In the genomic region with DNA sequence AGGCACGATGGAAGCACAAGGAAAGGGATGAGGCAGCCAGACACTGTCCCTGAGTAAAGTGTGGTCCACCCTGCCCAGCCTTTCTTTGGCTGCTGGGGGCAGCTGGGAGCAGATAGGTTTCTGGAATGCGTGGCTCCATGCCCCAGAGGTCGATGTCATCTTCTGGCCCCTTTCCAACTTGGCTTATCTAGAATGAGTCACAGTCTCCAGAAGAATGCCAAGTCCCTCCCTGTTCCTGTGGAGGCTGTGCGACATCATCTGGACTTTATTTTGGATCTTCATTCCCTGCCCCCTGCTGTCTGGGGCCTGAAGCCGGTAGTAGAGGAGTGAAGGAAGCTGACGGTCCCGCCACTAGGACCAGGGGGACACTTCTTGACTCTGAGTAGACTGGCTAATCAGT, we compare ENCODE assay signal across 9 mouse cellular contexts. TPM values are rescaled to one million over a fixed set of nuclear protein-coding genes. Genes with fewer than 3 reads are reported as not detected.
A peak's percentile ranks its signal among the peaks of the same experiment; 100 is the strongest.
DNase-seq lines count a peak whose midpoint lies in the region; ATAC-seq lines count a peak whose summit lies in the region.
"Had no signal": no experiment of that assay in that cellular context is flagged by ENCODE, and none has a peak within 500 bp of the region (broad histone marks: within the 10 kb centered on the region; RNA-seq: fewer than 3 reads in every experiment).

No protein-coding gene starts in this region.

- peak overlapping the region; percentile 62 for H3K27ac ChIP-seq in heart, embryonic 10.5 days
- H3K27ac ChIP-seq in hindbrain, embryonic 12.5 days: no peak overlapping the region
- H3K27ac ChIP-seq: limb, embryonic 13.5 days had no signal

- H3K4me2 ChIP-seq in hindbrain, embryonic 12.5 days (replicated peaks): no peak overlapping the region
- H3K4me2 ChIP-seq: limb, embryonic 13.5 days had no signal

- peaks cover 66% of the 10 kb centered on the region for H3K36me3 ChIP-seq in heart, embryonic 10.5 days
- H3K36me3 ChIP-seq in hindbrain, embryonic 12.5 days: peaks cover 35% of the 10 kb centered on the region

- no peak overlapping the region for H3K9ac ChIP-seq in hindbrain, embryonic 12.5 days
- H3K9ac ChIP-seq: limb, embryonic 13.5 days had no signal

- no peak for ATAC-seq in activated CD4-positive, CD25-positive, alpha-beta regulatory T cell, adult 4 months
- ATAC-seq in hindbrain, embryonic 12.5 days (ENCODE audit: low FRiP score): no peak

- 23% methylated on average over 7 of the region's 7 CpGs for whole genome bisulfite sequencing in heart, embryonic 10.5 days
- 77% methylated on average over 7 of the region's 7 CpGs for WGBS in hindbrain, embryonic 12.5 days

- peak; percentile 69 for DNase-seq in urinary bladder, postnatal 14 days (ENCODE audit: low spot score)
- no peak for DNase-seq in urinary bladder, postnatal 10 days (ENCODE audit: low spot score)
- peak; percentile 92 for DNase-seq in cerebellum, adult 9-10 months
- DNase-seq in heart, embryonic 10.5 days (ENCODE audit: low spot score): peak; percentile 92
- peak; percentile 83 to 92 for DNase-seq in kidney, postnatal 36 days
- DNase-seq in lung, postnatal 25 days (ENCODE audit: low spot score): peak; percentile 91

- no peaks in the 10 kb centered on the region for H3K9me3 ChIP-seq in heart, embryonic 10.5 days
- H3K9me3 ChIP-seq in hindbrain, embryonic 12.5 days (replicated peaks): no peaks in the 10 kb centered on the region
- H3K9me3 ChIP-seq: limb, embryonic 13.5 days had no signal

- H3K27me3 ChIP-seq in heart, embryonic 10.5 days (ENCODE audit: insufficient read depth, poor library complexity, severe bottlenecking): no peaks in the 10 kb centered on the region
- no peaks in the 10 kb centered on the region for H3K27me3 ChIP-seq in hindbrain, embryonic 12.5 days
- H3K27me3 ChIP-seq: limb, embryonic 13.5 days had no signal

- H3K4me1 ChIP-seq in heart, embryonic 10.5 days: peaks cover 24% of the 10 kb centered on the region
- peaks cover 4% of the 10 kb centered on the region for H3K4me1 ChIP-seq in hindbrain, embryonic 12.5 days

- H3K4me3 ChIP-seq in heart, embryonic 10.5 days: no peak overlapping the region
- H3K4me3 ChIP-seq in hindbrain, embryonic 12.5 days: no peak overlapping the region
- H3K4me3 ChIP-seq: limb, embryonic 13.5 days had no signal

RNA-seq across cellular contexts. Expression of a gene that starts 32.0 kb away (rescaled TPM):
- 18.8 and 23.5 TPM in 2 replicates for polyA plus RNA-seq in heart, embryonic 10.5 days (2016; fragmentation: Nextera tagmentation; extraction: Ambion mirVana)
- 10 to 100 TPM; 13.2 to 14.0 TPM for polyA plus RNA-seq in activated CD4-positive, CD25-positive, alpha-beta regulatory T cell, adult 4 months (2017; shearing (Covaris generic))
- 13.9 and 16.9 TPM in 2 replicates for polyA plus RNA-seq in hindbrain, embryonic 12.5 days (2016; fragmentation: Nextera tagmentation; extraction: Ambion mirVana)

RNA-seq across cellular contexts. Expression of a gene that starts 45.9 kb away (rescaled TPM):
- 23.2 and 30.2 TPM in 2 replicates for polyA plus RNA-seq in heart, embryonic 10.5 days (2016; fragmentation: Nextera tagmentation; extraction: Ambion mirVana)
- polyA plus RNA-seq in activated CD4-positive, CD25-positive, alpha-beta regulatory T cell, adult 4 months (2017; shearing (Covaris generic)): 10 to 100 TPM in 1 of 2 experiments, 1 to 10 TPM in 1; 8.7 to 10.1 TPM
- 30.4 and 31.2 TPM in 2 replicates for polyA plus RNA-seq in hindbrain, embryonic 12.5 days (2016; fragmentation: Nextera tagmentation; extraction: Ambion mirVana)
